Mouse (Mus musculus) small intestine, adult 2 months (tissue): ENCODE measurements around the gene Myef2. TPM values are rescaled to one million over a fixed set of nuclear protein-coding genes. Genes with fewer than 3 reads are reported as not detected.

ENCODE experiments used
- H3K27ac ChIP-seq: fragments of 200-500 bp; 2 replicates; pipeline ENCODE4 v1.5.1; 2012; ENCODE audit warnings: low read depth, low read length, control low read depth, inconsistent platforms; ENCODE audit not compliant: insufficient read depth
- H3K27me3 ChIP-seq: fragments of 200-500 bp; 2 replicates; pipeline ENCODE4 v1.6.1; 2012; ENCODE audit warnings: mild to moderate bottlenecking, moderate library complexity, low read length, inconsistent platforms; ENCODE audit not compliant: control insufficient read depth, insufficient read depth
- H3K36me3 ChIP-seq: fragments of 200-500 bp; 2 replicates; pipeline ENCODE4 v1.6.1; 2012; ENCODE audit warnings: mild to moderate bottlenecking, low read length, control low read depth, inconsistent platforms; ENCODE audit not compliant: control insufficient read depth, insufficient read depth
- H3K4me1 ChIP-seq: fragments of 200-500 bp; 2 replicates; pipeline ENCODE4 v1.6.1; 2012; ENCODE audit warnings: low read length, inconsistent platforms, mixed read lengths; ENCODE audit not compliant: control insufficient read depth, insufficient read depth, insufficient read length
- H3K4me3 ChIP-seq: fragments of 200-500 bp; 2 replicates; pipeline ENCODE4 v1.5.1; 2012; ENCODE audit warnings: low read depth, mild to moderate bottlenecking, control low read depth, inconsistent platforms, low read length, moderate library complexity
- CTCF ChIP-seq: fragments of 200-500 bp; IDR thresholded peaks from 2 replicates; pipeline ENCODE4 v1.5.1; 2012; ENCODE audit warnings: low read depth, mild to moderate bottlenecking, control low read depth, inconsistent platforms, low read length, moderate library complexity, mixed read lengths; ENCODE audit not compliant: insufficient replicate concordance, insufficient read length; ENCODE audit errors: extremely low read depth
- POLR2A ChIP-seq: fragments of 200-500 bp; IDR thresholded peaks from 2 replicates; pipeline ENCODE4 v1.6.1; 2012; ENCODE audit warnings: low read depth, mild to moderate bottlenecking, control low read depth, inconsistent platforms, low read length, moderate library complexity
- WGBS: fragments of 180-500 bp; shearing (Covaris S2); methylation state at CpG from one replicate; pipeline ENCODE4 v1.1.7; 2018; 5-methylcytosine and 5-hydroxymethylcytosine counted together
- polyA plus RNA-seq: library from polyadenylated mRNA; depleted of rRNA; stranded (reverse); fragments of >200 nt; gene quantifications from 2 replicates; pipeline ENCODE4 v1.2.3, GENCODE M21; 2012; rRNA removed

The Myef2 gene
- polyA plus RNA-seq, 1 experiment, result 1.8 TPM

GRCm38 (mm10) chr2:125068696-125069095 lies 54.8 kb downstream of the Myef2 start:
- no peak overlapping the region for H3K4me3 ChIP-seq
- H3K27ac ChIP-seq, result no peak overlapping the region
- no peaks in the 10 kb centered on the region for H3K27me3 ChIP-seq
- WGBS, result 85% methylated on average over 12 of the region's 12 CpGs
- TF ChIP-seq POLR2A (no peak), CTCF (no peak)
- no peaks in the 10 kb centered on the region for H3K4me1 ChIP-seq
- H3K36me3 ChIP-seq, result no peaks in the 10 kb centered on the region

- H3K27me3 ChIP-seq, result no peaks in the 10 kb centered on the region
- TF ChIP-seq POLR2A, result no peak
- TF ChIP-seq CTCF, result no peak
- no peaks in the 10 kb centered on the region for H3K4me1 ChIP-seq
- WGBS, result 52% methylated on average over 10 of the region's 10 CpGs
- H3K36me3 ChIP-seq, result no peaks in the 10 kb centered on the region
- H3K4me3 ChIP-seq, result no peak within 1 kb of the TSS
- H3K27ac ChIP-seq, result no peak within 1 kb of the TSS
Observed at GRCm38 (mm10) chr2:125067894-125068293, 55.6 kb downstream of the Myef2 start, which contains the start of gene Slc24a5. Slc24a5 (plus strand) TSS chr2:125068124.

GRCm38 (mm10) chr2:125067373-125067772 lies 56.1 kb downstream of the Myef2 start:
- WGBS, result 82% methylated on average over 7 of the region's 7 CpGs
- H3K4me3 ChIP-seq, result no peak overlapping the region

GRCm38 (mm10) chr2:125062944-125063343 lies 60.5 kb downstream of the Myef2 start:
- H3K36me3 ChIP-seq, result no peaks in the 10 kb centered on the region
- no peak overlapping the region for H3K27ac ChIP-seq
- H3K4me1 ChIP-seq, result no peaks in the 10 kb centered on the region
- 63% methylated on average over 4 of the region's 4 CpGs for WGBS
- no peak for TF ChIP-seq CTCF
- H3K4me3 ChIP-seq, result no peak overlapping the region
- H3K27me3 ChIP-seq, result no peaks in the 10 kb centered on the region

More at GRCm38 (mm10) chr2:125067373-125067772, 56.1 kb downstream of the Myef2 start:
- H3K27ac ChIP-seq, result no peak overlapping the region
- H3K27me3 ChIP-seq, result no peaks in the 10 kb centered on the region
- H3K4me1 ChIP-seq, result no peaks in the 10 kb centered on the region
- TF ChIP-seq POLR2A (no peak), CTCF (no peak)
- H3K36me3 ChIP-seq, result no peaks in the 10 kb centered on the region

GRCm38 (mm10) chr2:125061451-125061850 lies 62.0 kb downstream of the Myef2 start:
- no peaks in the 10 kb centered on the region for H3K36me3 ChIP-seq
- H3K4me1 ChIP-seq, result no peaks in the 10 kb centered on the region
- WGBS, result 91% methylated on average over 7 of the region's 7 CpGs
- no peak overlapping the region for H3K27ac ChIP-seq
- H3K4me3 ChIP-seq, result no peak overlapping the region
- H3K27me3 ChIP-seq, result no peaks in the 10 kb centered on the region
- TF ChIP-seq CTCF, result no peak

GRCm38 (mm10) chr2:125057250-125057815 lies 66.1 kb downstream of the Myef2 start:
- no peak overlapping the region for H3K27ac ChIP-seq
- 20% methylated on average over 7 of the region's 7 CpGs for WGBS
- no peaks in the 10 kb centered on the region for H3K4me1 ChIP-seq
- H3K36me3 ChIP-seq, result no peaks in the 10 kb centered on the region
- no peak overlapping the region for H3K4me3 ChIP-seq
- no peak for TF ChIP-seq CTCF
- TF ChIP-seq POLR2A, result no peak
- no peaks in the 10 kb centered on the region for H3K27me3 ChIP-seq

GRCm38 (mm10) chr2:125055316-125055903 lies 68.1 kb downstream of the Myef2 start:
- H3K27me3 ChIP-seq, result no peaks in the 10 kb centered on the region
- no peak for TF ChIP-seq CTCF
- TF ChIP-seq POLR2A, result no peak
- H3K4me1 ChIP-seq, result no peaks in the 10 kb centered on the region
- WGBS, result 83% methylated on average over 7 of the region's 7 CpGs
- no peaks in the 10 kb centered on the region for H3K36me3 ChIP-seq
- H3K27ac ChIP-seq, result no peak overlapping the region
- no peak overlapping the region for H3K4me3 ChIP-seq

Other genes with a start within 250 kb of the Myef2 start
- gene Slc24a5, start 55.5 kb downstream of the Myef2 start, polyA plus RNA-seq, result not detected in 2 replicates
- not detected in 2 replicates for gene Ctxn2, start 13.0 kb upstream of the Myef2 start, polyA plus RNA-seq
- not detected in 2 replicates for gene Slc12a1, start 28.8 kb upstream of the Myef2 start, polyA plus RNA-seq
- gene Dut, start 123.5 kb upstream of the Myef2 start, polyA plus RNA-seq, result 13.4 and 20.7 TPM in 2 replicates